Mouse (Mus musculus): ENCODE measurements around the gene Utp11. TPM values are rescaled to one million over a fixed set of nuclear protein-coding genes. Genes with fewer than 3 reads are reported as not detected.

The Utp11 gene
- polyA plus RNA-seq (2017; shearing (Covaris generic)): 10 to 100 TPM; 64.3 to 72.2 TPM

DNA sequence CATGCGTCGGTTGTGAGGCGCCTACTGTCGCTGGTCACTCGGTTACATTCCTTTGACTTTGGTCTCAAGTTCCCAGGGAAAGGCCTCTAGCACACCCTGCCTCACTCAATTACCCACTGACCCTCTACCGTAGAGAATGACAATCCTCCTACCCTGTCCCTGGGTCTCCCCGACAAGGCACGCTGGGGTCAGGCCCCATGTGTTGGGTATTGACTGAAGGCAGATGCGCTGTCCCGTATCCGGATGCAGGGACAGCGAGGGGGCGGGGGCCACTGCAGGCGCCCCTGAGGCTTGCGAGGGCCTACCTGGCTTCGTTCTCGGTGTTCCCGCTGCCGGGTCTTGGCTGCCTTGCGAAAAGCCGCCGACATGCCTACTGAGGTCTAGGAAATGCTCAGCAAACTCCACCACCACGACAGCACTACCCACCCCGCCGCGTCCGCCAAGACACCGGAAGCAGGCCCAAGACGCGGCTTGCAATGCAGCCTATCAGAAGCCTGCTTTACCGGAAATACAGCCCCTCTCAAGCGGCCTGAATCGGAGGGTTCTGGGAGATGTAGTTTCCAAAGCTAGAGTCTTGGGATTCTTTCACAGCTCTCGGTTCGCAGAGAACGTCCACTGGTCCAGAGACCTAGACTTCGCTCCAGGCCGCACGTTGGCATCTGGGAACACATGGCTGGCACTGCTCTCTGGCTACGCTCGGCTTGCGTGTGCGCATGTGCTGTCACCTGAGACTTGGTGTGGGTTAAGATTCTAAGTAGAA lies at the start of gene Utp11:
Gene Utp11 (minus strand): TSS at position 466 of the 760 bp plus-strand sequence.

DNA sequence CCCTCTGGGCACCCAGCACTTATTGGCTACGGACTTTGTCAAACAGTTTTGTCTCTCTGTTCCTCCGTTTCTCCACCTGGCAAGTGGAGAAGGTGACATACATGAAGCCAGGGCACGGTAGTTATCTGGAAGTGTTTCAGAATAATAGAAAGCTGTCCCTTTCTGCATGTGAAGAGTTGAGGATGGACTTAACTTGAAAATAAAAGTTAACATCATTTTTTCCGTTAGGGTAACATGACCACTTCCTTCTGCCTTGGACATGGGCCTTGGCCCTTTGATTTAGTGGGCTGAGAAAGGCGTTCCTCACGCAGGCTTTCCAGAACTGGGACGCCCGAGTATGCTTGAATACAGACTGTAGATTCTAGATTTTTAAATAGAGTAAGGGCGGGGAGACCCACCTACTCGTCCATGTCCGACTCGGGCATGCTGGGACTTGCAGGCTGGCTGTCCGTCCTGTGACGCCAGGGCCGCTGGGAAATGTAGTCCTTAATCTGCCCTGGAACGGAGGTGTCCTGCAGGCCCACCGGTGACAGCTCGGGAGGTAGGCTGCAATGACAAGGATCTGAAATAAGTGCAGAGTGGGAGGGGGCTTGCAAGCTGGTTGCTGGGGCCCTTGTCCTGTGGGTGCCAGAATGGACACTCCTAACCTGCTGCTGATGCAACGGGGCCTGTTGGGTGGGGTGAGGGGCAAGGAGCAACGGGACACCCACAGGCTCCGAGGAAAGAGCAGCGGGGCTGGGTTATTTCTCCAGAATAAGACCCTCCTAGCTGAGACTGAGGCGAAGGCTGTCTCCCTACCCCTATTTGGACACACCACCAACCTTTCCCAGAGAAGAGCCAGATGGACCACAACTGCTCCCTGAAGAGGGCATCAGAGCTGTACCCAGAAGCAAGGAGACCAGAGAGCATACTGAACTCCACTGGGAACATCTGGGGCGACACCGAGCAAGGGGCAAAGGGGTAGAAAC lies 48.3 kb upstream of the Utp11 start, which contains the start of gene Inpp5b:
Gene Inpp5b (plus strand): TSS at position 475 of the 968 bp plus-strand sequence.

DNA sequence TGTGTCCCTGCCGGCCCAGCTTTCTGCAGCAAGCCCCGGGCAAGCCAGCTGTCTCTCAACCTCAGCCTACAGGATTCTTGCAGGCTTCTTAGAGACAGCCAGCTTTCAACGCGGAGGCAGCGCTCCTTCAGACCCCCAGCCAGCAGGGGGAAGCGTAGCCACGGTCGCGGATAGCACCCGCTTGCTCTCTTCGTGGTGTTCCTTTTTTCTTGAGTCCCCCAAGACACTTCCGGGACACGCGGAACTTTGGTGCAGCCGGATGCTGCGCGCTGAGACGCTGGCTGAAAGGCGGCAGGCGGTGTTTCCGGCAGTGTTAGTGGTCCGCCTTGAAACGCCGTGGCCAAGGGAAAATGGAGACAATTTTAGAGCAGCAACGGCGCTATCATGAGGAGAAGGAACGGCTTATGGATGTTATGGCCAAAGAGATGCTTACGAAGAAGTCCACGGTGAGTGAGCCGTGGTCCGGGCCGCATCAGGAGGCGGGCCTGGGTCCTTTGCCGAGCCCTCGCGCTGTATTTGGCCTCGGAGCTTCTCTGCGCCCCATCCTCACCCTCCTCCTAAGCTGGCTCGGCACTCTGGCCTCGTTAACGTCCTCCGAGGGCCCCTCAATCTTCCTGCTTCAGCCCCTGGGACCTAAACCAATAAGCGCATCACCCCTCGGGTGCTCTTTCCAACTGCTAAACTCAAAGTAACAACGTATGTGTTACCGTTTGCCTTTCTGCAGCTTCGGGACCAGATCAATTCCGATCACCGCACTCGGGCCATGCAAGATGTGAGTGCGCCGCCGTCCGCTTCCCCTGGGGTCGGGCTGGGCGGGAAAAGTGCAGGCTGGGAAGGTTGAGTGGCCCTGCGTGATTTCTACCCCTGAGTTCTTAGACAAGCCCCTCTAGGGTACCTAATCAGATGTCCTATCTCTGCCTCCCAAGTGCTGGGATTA lies 21.4 kb upstream of the Utp11 start, which contains the start of gene Sf3a3:
Gene Sf3a3 (plus strand): TSS at position 232 of the 937 bp plus-strand sequence.

DNA sequence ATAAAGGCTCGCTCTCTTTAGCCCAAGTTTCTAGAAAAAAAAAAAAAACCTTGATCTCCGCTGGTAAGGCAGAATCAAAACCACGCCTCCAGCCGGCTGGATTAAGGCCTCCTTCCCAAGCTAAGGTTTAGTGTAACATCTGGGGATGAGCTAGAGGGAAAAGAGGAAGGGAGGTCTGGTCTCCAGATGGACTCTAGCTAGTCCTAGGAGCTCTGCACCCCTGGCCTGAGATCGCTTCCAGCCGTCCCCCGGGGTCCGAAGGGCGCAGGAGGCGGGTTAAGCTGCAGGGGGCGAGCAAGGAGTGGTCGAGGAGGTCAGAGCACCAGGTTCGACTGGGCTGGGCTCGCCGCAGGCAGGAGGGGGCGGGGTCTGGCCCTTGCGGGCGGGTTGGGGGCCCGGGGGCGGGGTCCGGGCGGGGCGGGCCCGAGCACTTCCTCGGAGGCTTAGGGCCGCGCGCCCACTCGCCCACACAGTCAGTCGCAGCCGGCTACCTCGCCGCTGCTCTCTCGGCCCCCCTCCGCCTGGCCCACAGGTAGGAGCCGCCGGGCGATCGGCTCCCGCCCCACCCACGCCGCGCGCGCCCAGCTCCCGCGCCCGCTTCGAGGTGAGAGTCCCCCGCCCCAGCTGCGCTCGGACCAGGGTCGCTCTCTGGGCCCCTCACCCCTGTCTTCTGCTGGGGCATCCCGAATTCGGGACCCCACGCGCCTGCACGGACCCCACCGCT lies 7.0 kb upstream of the Utp11 start, which contains the start of gene Fhl3:
Gene Fhl3 (plus strand): TSS at position 454 of the 724 bp plus-strand sequence.

DNA sequence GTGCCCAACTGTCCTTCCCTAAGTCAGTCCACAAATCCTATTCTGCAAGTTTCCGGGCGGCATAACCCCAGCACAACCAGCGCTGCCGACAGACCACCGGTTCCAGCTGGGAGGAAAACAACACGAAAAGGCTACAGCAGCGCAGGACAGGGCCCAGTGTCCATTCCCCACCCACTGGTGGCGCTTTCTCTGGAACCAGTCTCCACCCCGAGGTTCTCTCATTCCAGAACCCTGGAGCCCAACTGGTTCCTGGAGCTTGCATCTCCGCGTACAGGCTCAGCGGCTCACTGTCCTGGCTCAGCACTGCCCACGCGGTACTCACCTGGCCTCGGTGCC lies 36.9 kb downstream of the Utp11 start, which contains the start of gene Pou3f1:
Gene Pou3f1 (plus strand): TSS at position 290 of the 336 bp plus-strand sequence.

Other genes starting within 250 kb of the Utp11 start
- gene 3100002H09Rik, start 82.8 kb downstream of the Utp11 start, polyA plus RNA-seq (2017; shearing (Covaris generic)): 1 to 10 TPM in 1 of 2 experiments, under 1 TPM in 1; 0.78 to 1.3 TPM
- gene Pou3f1, start 36.8 kb downstream of the Utp11 start, polyA plus RNA-seq (2017; shearing (Covaris generic)): under 1 TPM; 0.14 to 0.59 TPM
- gene Fhl3, start 7.1 kb upstream of the Utp11 start, polyA plus RNA-seq (2017; shearing (Covaris generic)): 1 to 10 TPM; 1.2 TPM
- gene Sf3a3, start 21.2 kb upstream of the Utp11 start, polyA plus RNA-seq (2017; shearing (Covaris generic)): 100 to 1,000 TPM; 121 to 134 TPM
- gene Inpp5b, start 48.2 kb upstream of the Utp11 start, polyA plus RNA-seq (2017; shearing (Covaris generic)): 100 to 1,000 TPM; 135 to 166 TPM
- gene Mtf1, start 108.5 kb upstream of the Utp11 start, polyA plus RNA-seq (2017; shearing (Covaris generic)): 10 to 100 TPM; 17.9 to 18.0 TPM
- 100 to 1,000 TPM in 1 of 2 experiments, 10 to 100 TPM in 1; 77.7 to 103 TPM for gene Yrdc, start 157.1 kb upstream of the Utp11 start, polyA plus RNA-seq (2017; shearing (Covaris generic))
- 10 to 100 TPM; 20.0 to 21.1 TPM for gene 1110065P20Rik, start 157.6 kb upstream of the Utp11 start, polyA plus RNA-seq (2017; shearing (Covaris generic))
- 1 to 10 TPM; 3.8 to 4.4 TPM for gene Maneal, start 168.6 kb upstream of the Utp11 start, polyA plus RNA-seq (2017; shearing (Covaris generic))
- 1 to 10 TPM in 1 of 2 experiments, under 1 TPM in 1; 0.37 to 1.1 TPM for gene Epha10, start 187.3 kb upstream of the Utp11 start, polyA plus RNA-seq (2017; shearing (Covaris generic))
- 10 to 100 TPM; 12.9 to 13.8 TPM for gene 9930104L06Rik, start 243.4 kb upstream of the Utp11 start, polyA plus RNA-seq (2017; shearing (Covaris generic))
- gene Cdca8, start 245.7 kb upstream of the Utp11 start, polyA plus RNA-seq (2017; shearing (Covaris generic)): 10 to 100 TPM in 1 of 2 experiments, 1 to 10 TPM in 1; 7.8 to 10.1 TPM

All from inflammation-experienced regulatory T-cells (primary cell).